Mouse (Mus musculus) heart, adult 11 months (tissue): ENCODE results near the gene Vmn1r115.
"Not testable (repeated sequence)": the region's sequence is repeated elsewhere in the genome, so short reads cannot be mapped to it uniquely, and the experiment has no call there.

Experiments used
- DNase-seq: peaks from one replicate; pipeline ENCODE4 v3.0.0; 2022

The Vmn1r115 gene

GRCm38 (mm10) chr7:20844885-20845284 lies at the start of gene Vmn1r115:
Vmn1r115 (minus strand) TSS chr7:20844985.
- DNase-seq = not testable (repeated sequence)

GRCm38 (mm10) chr7:20884021-20884420 lies 39.2 kb upstream of the Vmn1r115 start, which contains the start of gene Vmn1r117:
Vmn1r117 (minus strand) TSS chr7:20884121.
- DNase-seq = not testable (repeated sequence)

DNA sequence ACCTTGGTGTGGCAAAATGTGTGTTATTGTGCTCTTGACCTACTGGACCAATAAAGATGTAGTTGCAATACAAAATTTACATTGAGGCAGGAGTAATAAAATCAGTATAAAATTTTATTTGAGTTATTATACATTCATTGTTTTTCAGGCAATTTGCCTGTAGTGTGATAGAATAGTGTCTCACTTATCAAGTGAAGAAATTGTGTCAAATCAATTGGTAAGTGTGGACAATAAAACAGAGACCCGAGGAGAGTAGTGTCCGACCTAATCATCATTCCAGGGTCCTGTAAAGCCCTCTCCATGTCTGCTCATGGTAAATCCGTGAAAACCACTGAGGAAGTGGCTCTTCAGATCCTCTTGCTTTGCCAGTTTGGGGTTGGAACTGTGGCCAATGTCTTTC lies 27.2 kb upstream of the Vmn1r115 start, which contains the start of gene Vmn1r116:
Gene Vmn1r116 (plus strand): TSS at position 301 of the 400 bp plus-strand sequence.
- not testable (repeated sequence) for DNase-seq

- DNase-seq = not testable (repeated sequence)
Observed at GRCm38 (mm10) chr7:20812086-20812485, 32.7 kb downstream of the Vmn1r115 start, which contains the start of gene Vmn1r114. Vmn1r114 (minus strand) TSS chr7:20812186.
